Mouse (Mus musculus) ovary, adult 18-20 months (tissue): ENCODE data around the gene Adam34.
"Not testable (repeated sequence)": the region's sequence is repeated elsewhere in the genome, so short reads cannot be mapped to it uniquely, and the experiment has no call there.

Source experiments
- DNase-seq: peaks from one replicate; pipeline ENCODE4 v3.0.0; 2022; ENCODE audit warnings: low spot score, mixed read lengths

The Adam34 gene

DNA sequence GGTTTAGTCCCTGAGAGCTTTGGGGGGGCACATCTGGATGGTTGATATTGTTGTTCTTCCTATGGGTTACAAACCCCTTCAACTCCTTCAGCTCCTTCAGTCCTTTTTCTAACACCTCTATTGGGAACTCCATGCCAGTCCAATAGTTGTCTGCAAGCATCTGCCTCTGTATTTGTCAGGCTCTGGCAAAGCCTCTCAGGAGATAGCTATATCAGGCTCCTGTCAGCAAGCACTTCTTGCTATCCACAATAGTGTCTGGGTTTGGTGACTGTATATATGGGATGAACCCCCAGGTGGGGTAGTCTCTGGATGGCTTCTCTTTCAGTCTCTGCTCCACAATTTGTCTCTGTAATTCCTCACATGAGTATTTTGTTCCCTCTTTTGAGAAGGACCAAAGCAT lies at the start of gene Adam34:
Gene Adam34, minus strand, starts transcription at position 101 of the 400 bp plus-strand sequence.
- no peak for DNase-seq

DNA sequence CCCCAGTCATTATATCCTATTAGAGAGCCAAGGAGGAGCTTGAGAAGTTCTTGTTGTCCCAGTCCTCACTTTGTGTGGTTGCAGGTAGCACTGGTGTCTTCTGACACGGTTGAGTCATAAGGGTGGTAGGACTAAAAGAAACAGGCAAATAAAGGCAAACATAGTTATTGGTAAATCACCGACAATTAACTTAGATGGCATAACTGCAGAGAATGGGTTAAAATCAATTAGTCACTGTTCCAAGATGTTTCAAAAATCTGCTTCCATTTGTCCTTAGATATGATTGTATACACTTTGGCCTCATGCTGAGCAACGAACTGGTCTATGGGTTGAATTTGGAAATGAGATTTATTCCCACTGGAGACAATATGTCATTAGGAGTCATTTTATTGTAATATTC lies 82.7 kb downstream of the Adam34 start, which contains the start of gene Gm5346:
Gene Gm5346, minus strand, starts transcription at position 101 of the 400 bp plus-strand sequence.
- no peak for DNase-seq

DNA sequence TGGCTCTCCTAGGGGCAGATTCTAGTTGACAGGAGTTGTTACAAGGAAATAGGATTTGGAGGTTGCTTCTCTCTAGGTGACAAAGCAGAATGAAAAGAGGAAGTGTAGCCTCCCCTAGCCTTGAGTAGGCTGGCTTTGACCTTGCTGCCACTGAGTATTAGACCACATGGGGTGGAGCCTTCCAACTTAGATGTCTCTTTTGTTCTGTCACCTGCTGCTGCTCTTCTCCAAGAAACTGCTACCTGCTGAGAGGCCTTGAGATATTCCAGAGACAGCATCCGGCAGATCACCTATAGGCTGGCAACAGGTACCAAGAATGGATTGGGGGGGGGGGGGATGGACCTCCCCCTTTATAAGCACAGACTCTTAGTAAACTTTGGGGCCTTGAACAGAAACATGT lies 93.8 kb downstream of the Adam34 start:
- no peak for DNase-seq

DNA sequence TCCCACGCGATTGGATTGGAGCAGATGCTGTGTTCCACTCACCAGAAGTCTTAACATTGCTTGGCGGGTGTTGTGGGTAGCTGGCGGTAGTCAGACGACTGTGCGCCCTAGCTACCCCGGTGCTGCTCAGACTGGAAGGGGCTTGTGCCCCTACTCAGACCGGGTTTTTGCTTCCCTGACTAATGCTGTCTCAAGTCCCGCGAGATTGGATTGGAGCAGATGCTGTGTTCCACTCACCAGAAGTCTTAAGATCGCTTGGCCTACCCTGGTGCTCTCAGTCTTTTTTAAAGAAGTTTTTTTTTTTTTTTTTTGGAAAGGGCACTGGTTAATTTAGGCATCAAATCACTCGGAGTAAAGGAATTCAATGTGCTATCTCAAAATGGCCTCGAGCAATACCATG lies 106.2 kb downstream of the Adam34 start:
- not testable (repeated sequence) for DNase-seq

DNA sequence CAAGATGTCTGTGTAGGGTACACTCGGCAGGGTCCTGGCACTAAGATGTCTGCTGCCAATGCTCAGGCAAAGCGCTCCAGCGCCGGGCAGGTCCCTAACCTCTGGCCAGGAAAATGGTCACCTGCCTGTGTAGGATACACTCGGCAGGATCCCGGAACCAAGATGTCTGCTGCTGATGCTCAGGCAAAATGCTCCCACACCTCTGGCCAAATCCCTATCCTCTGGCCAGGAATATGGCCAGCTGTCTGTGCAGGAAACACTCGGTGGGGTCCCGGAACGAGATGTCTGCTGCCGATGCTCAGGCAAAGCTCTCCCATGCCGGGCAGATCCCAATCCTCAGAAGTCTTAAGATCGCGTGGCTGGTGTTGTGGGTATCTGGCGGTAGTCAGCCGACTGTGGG lies 106.7 kb downstream of the Adam34 start:
- not testable (repeated sequence) for DNase-seq
